Mouse (Mus musculus) monocyte, adult 5-6 weeks (primary cell): Measurements from ENCODE around the gene Khnyn. TPM values are rescaled to one million over a fixed set of nuclear protein-coding genes. Genes with fewer than 3 reads are reported as not detected.

Experiments used
- total RNA-seq: library from RNA; stranded (forward); fragments of 200-1000, 200-491, 200-594 nt; gene quantifications from 3 replicates; pipeline ENCODE4 v1.2.3, GENCODE M21; 2017

The Khnyn gene
- total RNA-seq, 1 experiment from 2014 or later: 80.9 TPM

Other genes starting within 250 kb of the Khnyn start
- gene Ipo4, start 249.0 kb upstream of the Khnyn start, total RNA-seq: 3.7 to 13.4 TPM (median 11.8 TPM) in 3 replicates
- 1.9 to 2.0 TPM in 2 of 3 replicates, not detected in the other for gene Gm49378, start 247.1 kb upstream of the Khnyn start, total RNA-seq
- 49.4 to 58.5 TPM (median 55.5 TPM) in 3 replicates for gene Tm9sf1, start 241.1 kb upstream of the Khnyn start, total RNA-seq
- gene Tssk4, start 234.8 kb upstream of the Khnyn start, total RNA-seq: 0.58 TPM in 1 of 3 replicates, not detected in the others
- gene Mdp1, start 224.4 kb upstream of the Khnyn start, total RNA-seq: 41.8 to 53.9 TPM (median 42.8 TPM) in 3 replicates
- 24.7 to 33.1 TPM (median 25.6 TPM) in 3 replicates for gene Gmpr2, start 213.0 kb upstream of the Khnyn start, total RNA-seq
- 224 to 272 TPM (median 230 TPM) in 3 replicates for gene Nedd8, start 212.8 kb upstream of the Khnyn start, total RNA-seq
- 42.6 to 96.3 TPM (median 46.5 TPM) in 3 replicates for gene Tinf2, start 203.1 kb upstream of the Khnyn start, total RNA-seq
- 0.49 to 4.7 TPM (median 1.5 TPM) in 3 replicates for gene Tgm1, start 171.0 kb upstream of the Khnyn start, total RNA-seq
- gene Rabggta, start 162.7 kb upstream of the Khnyn start, total RNA-seq: 19.8 to 29.6 TPM (median 20.8 TPM) in 3 replicates
- 23.7 to 32.1 TPM (median 30.6 TPM) in 3 replicates for gene Dhrs1, start 139.3 kb upstream of the Khnyn start, total RNA-seq
- 11.9 to 15.0 TPM (median 13.8 TPM) in 3 replicates for gene Nop9, start 139.3 kb upstream of the Khnyn start, total RNA-seq
- gene Cideb, start 126.5 kb upstream of the Khnyn start, total RNA-seq: 1.0 to 1.3 TPM in 2 of 3 replicates, not detected in the other
- 0.10 to 1.2 TPM (median 0.29 TPM) in 3 replicates for gene Ltb4r2, start 123.5 kb upstream of the Khnyn start, total RNA-seq
- 14.5 to 27.0 TPM (median 18.8 TPM) in 3 replicates for gene Ltb4r1, start 119.0 kb upstream of the Khnyn start, total RNA-seq
- gene Adcy4, start 100.9 kb upstream of the Khnyn start, total RNA-seq: 2.2 to 4.2 TPM (median 2.5 TPM) in 3 replicates
- gene Ripk3, start 96.1 kb upstream of the Khnyn start, total RNA-seq: 18.7 to 37.5 TPM (median 30.9 TPM) in 3 replicates
- gene Nfatc4, start 61.8 kb upstream of the Khnyn start, total RNA-seq: not detected in 3 replicates
- gene Nynrin, start 30.9 kb upstream of the Khnyn start, total RNA-seq: 0.10 to 0.75 TPM (median 0.49 TPM) in 3 replicates
- gene Cbln3, start 555 bp upstream of the Khnyn start, total RNA-seq: 0.38 TPM in 1 of 3 replicates, not detected in the others
- 3.1 to 12.3 TPM (median 6.2 TPM) in 3 replicates for gene Sdr39u1, start 15.3 kb downstream of the Khnyn start, total RNA-seq
- 136 to 337 TPM (median 173 TPM) in 3 replicates for gene Cma1, start 59.7 kb downstream of the Khnyn start, total RNA-seq
- not detected in 3 replicates for gene Cma2, start 66.0 kb downstream of the Khnyn start, total RNA-seq
- gene Mcpt1, start 133.0 kb downstream of the Khnyn start, total RNA-seq: not detected in 3 replicates
- not detected in 3 replicates for gene Mcpt9, start 145.5 kb downstream of the Khnyn start, total RNA-seq
- gene Mcpt2, start 157.1 kb downstream of the Khnyn start, total RNA-seq: not detected in 3 replicates
- gene Mcpt4, start 177.4 kb downstream of the Khnyn start, total RNA-seq: not detected in 3 replicates
- 8.4 to 33.5 TPM (median 9.9 TPM) in 3 replicates for gene Mcpt8, start 200.3 kb downstream of the Khnyn start, total RNA-seq
- gene Ctsg, start 217.6 kb downstream of the Khnyn start, total RNA-seq: 0.43 TPM in 1 of 3 replicates, not detected in the others
- not detected in 3 replicates for gene Gzme, start 235.7 kb downstream of the Khnyn start, total RNA-seq
- not detected in 3 replicates for gene Gzmd, start 247.7 kb downstream of the Khnyn start, total RNA-seq